Mouse (Mus musculus): ENCODE data around the gene Tmed3. TPM values are rescaled to one million over a fixed set of nuclear protein-coding genes. Genes with fewer than 3 reads are reported as not detected.

Tmed3 gene
- total RNA-seq, 2 experiments from 2014 or later, result 24.2 to 27.5 TPM

Other genes starting within 250 kb of the Tmed3 start
- not detected for gene Minar1, start 81.9 kb downstream of the Tmed3 start, total RNA-seq (2021)
- not detected for gene Ankrd34c, start 33.4 kb upstream of the Tmed3 start, total RNA-seq (2021)
- gene Rasgrf1, start 204.8 kb upstream of the Tmed3 start, total RNA-seq (2021), result under 1 TPM; 0.15 TPM